In the genomic region with DNA sequence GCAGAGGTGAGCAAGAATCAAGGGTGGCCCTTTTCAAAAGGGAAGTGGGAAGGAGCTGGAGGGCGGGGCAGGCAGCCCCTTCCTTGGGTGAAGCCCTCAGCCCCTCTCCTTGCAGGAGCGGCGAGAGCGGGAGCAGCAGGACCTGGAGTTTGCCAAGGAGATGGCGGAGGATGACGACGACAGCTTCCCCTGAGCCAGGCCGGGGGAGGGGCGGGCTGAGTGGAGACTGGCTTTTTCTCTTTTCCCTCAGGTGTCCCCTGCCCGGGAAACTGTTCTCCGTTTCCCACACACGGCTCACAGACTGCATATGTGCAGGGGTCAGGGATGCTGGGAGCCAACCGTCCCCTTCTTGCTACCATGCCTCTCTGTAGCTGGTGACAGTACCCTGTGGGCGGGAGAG, we compare ENCODE assay signal across 29 mouse cellular contexts. TPM values are rescaled to one million over a fixed set of nuclear protein-coding genes. Genes with fewer than 3 reads are reported as not detected.
"Had no signal": no experiment of that assay in that cellular context is flagged by ENCODE, and none has a peak within 500 bp of the region (broad histone marks: within the 10 kb centered on the region; RNA-seq: fewer than 3 reads in every experiment).

No protein-coding gene starts in this region.

- ATAC-seq: liver, postnatal 0 days; lung, postnatal 0 days; midbrain, embryonic 16.5 days had no signal

- H3K9ac ChIP-seq: limb, embryonic 12.5 days; limb, embryonic 15.5 days; liver, embryonic 14.5 days; liver, postnatal 0 days; lung, embryonic 14.5 days had no signal

- H3K27me3 ChIP-seq: limb, embryonic 12.5 days; limb, embryonic 15.5 days had no signal

- H3K9me3 ChIP-seq: limb, embryonic 12.5 days; limb, embryonic 15.5 days; neural tube, embryonic 13.5 days had no signal

- H3K4me2 ChIP-seq: limb, embryonic 12.5 days; limb, embryonic 15.5 days; liver, embryonic 11.5 days; lung, embryonic 14.5 days; neural tube, embryonic 13.5 days had no signal

- H3K4me1 ChIP-seq: neural tube, embryonic 13.5 days had no signal

- H3K27ac ChIP-seq: limb, embryonic 12.5 days; limb, embryonic 15.5 days; liver, embryonic 14.5 days; macrophage; neural tube, embryonic 13.5 days had no signal

- H3K4me3 ChIP-seq: limb, embryonic 12.5 days; limb, embryonic 15.5 days; myocyte; neural tube, embryonic 13.5 days had no signal

- DNase-seq: kidney, adult 2 months; kidney, postnatal 14 days; kidney, postnatal 4 days; left cerebral cortex, postnatal 4 days; liver, postnatal 0 days; lung, embryonic 14.5 days; retina, postnatal 1 day; thymus, adult 18-20 months; thymus, postnatal 36 days had no signal

RNA-seq across cellular contexts. Expression of a gene that starts 5.7 kb away (rescaled TPM):
- total RNA-seq: layer of hippocampus, adult 18-20 months; layer of hippocampus, postnatal 14 days; left cerebral cortex, adult 8-10 months; left cerebral cortex, postnatal 14 days; left cerebral cortex, postnatal 4 days; megakaryocyte, adult 5-6 weeks; monocyte, adult 5-6 weeks; neutrophil, adult 5-6 weeks had no signal
- polyA plus RNA-seq: kidney, adult 2 months; kidney, embryonic 14.5 days; limb, embryonic 12.5 days; liver, embryonic 11.5 days; liver, embryonic 14.5 days; liver, postnatal 0 days; lung, embryonic 14.5 days; lung, postnatal 0 days; macrophage; midbrain, embryonic 16.5 days; myocyte; neural tube, embryonic 13.5 days; small intestine, adult 2 months; stomach, embryonic 16.5 days had no signal

RNA-seq across cellular contexts. Expression of a gene that starts 31.3 kb away (rescaled TPM):
- total RNA-seq: layer of hippocampus, adult 18-20 months; layer of hippocampus, postnatal 14 days; left cerebral cortex, adult 8-10 months; left cerebral cortex, postnatal 14 days; left cerebral cortex, postnatal 4 days; monocyte, adult 5-6 weeks; neutrophil, adult 5-6 weeks had no signal
- polyA plus RNA-seq: kidney, adult 2 months; kidney, embryonic 14.5 days; limb, embryonic 12.5 days; liver, embryonic 11.5 days; liver, postnatal 0 days; lung, embryonic 14.5 days; lung, postnatal 0 days; macrophage; midbrain, embryonic 16.5 days; neural tube, embryonic 13.5 days; spleen, adult 2 months had no signal
